Mouse (Mus musculus) skeletal muscle tissue, adult 2 months (tissue): Measurements from ENCODE around the gene Cyb561d1.
"Not testable (repeated sequence)": the region's sequence is repeated elsewhere in the genome, so short reads cannot be mapped to it uniquely, and the experiment has no call there.

Source experiments
- DNase-seq: peaks from one replicate; pipeline ENCODE4 v3.0.0-alpha.2; 2012; ENCODE audit warnings: low read depth, low spot score

Cyb561d1 gene

DNA sequence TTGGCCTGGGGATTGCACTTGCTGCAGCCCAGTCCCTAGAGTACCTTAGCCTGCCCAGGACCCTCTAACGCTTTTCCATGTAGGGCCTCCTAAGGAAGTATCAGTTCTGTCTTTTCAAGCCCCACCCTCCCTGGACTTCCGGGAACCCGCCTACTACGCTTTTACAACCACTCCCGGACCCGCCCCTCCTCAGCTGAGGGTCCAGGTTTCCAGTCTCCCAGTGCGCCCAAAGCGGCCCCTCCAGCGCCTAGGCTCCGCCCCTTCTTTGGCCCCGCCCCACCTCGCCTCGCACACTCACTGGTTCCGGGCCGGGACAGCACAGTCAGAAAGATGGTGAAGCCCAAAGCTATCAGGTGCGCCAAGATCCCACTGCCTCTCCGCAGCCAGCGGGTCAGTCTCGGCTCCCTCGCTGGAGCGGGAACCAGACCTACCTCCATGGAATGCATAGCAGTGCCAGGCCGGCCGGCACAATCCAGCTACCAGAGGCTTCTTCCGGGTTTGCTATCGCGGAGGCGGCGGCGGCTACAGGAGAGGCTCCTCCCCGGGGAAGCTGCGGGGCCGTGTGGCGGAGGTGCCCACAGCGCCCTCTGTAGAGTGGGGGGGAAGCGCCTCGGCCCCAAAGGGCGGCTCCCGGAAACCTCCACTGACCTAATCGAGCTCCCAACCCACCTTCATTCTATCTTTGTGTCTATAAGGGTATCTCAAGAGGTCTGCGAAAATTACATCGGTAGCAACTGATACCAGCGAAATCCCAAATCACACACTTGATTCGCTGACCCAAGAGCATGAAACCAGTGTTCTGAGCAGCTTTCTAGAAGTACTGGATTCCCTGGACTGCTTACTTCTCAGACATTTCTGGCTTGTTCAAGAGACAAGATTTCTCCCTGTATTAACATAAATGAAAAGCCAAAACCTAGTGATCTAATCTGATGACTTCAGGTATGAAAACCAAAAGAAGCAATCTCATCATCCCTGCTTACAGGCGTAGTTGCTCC, at the start of gene Cyb561d1:
Gene Cyb561d1 (minus strand): TSS at position 884 of the 995 bp plus-strand sequence.
- DNase-seq, result peak; percentile 84

DNA sequence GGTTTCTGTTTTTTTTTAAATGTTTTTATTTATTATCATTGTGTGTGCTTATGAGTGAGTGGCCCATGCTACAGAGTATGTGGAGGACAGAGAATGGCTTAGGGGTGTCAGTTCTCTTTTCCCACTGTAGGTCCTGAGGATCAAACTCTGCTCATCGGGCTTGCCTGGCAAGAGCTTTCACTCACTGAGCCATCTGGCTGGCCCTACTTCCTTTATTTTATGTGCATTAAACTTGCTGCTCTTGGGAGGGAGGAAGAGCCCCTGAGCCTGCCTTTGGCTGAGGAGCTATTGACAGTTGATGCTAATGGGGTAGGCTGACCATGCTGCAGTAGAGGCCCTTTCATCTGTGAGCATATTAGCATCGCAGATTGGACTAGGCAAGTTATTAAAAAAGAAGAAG, 45.8 kb upstream of the Cyb561d1 start:
- no peak for DNase-seq

DNA sequence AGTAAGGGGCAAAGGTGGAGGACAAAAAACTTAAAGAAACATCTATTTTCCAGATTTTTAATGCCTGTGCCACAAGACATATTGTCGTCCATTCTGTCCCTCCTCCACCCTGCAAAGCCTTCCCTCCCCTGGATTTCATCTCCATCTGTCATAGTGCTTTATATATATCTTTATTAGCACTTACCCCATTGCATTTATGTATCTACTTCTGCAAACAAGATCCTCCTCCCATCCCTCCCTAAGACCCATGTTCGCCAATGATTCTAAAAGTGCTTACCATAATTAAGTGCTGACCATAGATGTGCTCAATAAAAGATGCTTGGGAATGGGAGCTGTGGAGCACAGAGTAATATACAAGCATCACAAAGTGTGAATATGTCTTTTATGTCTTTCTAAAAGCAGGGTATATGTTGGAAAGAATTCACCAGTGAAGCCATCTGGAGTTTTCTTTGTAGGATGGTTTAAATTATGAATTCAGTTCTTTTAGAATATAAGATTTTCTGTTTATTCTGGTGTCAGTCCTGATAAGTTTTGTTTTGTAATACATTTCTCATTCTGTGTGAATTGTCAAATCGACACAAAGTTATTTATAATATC, 40.3 kb upstream of the Cyb561d1 start:
- DNase-seq, result no peak

GRCm38 (mm10) chr3:108237474-108238102, 36.6 kb upstream of the Cyb561d1 start:
- not testable (repeated sequence) for DNase-seq

DNA sequence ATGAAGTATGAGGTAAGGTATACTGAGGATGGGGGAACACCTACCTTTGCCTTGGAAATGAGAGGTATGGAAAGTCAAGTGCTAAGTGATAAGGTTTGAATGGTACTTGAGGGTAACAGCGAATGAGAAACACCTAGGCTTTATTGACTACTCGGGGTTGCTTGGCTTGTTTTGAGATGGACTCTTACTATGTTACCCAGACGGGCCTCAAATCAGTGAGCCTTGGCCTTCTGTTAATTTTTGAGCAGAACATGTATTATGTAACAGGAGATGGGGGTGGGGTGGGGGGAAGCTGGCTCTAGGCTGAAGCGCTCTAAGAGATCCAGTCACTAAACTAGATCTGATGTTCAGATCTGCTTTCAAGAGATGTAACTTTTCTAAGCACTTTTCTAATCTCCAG, 30.6 kb upstream of the Cyb561d1 start:
- DNase-seq, result no peak

- no peak for DNase-seq
Measured at GRCm38 (mm10) chr3:108227521-108227920, 26.5 kb upstream of the Cyb561d1 start.

DNA sequence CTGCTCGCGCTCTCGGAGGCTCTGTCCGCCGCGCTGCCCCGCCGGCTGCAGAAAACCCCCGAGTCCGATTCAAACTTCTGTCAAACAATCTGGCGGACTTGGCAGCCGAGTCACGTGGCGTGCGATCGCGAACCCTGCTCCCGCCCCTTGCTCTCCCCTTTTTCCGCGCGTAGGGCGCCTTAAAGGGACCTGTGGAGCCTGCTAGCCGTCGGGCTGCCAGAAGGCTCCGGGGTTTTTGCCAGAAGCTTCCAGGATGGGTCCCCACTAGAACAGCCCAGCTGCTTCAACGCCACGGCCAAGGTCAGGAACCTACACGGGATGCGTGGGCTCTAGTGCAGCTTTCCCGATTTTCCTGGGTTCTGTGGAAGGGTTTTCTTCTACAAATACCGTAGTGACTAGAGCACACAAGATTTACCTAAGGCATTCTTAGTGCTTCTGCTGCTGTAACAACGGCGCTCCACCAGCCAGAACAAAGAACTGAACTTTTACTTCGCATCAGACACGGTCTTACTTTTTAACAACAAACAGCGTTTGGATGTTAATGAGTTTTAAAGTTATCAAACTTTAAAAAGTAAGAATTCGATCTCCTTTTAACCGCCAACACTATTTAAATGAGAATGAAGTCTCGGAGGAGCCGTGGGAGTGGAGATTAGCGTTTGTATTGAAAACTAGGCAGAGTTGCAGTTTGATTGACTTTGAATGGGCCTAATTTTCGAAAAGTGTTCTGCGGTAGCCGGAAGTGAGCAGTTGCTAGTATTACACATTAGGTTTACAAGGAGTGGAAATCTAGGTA, 25.7 kb upstream of the Cyb561d1 start, which contains the start of gene Sypl2:
Gene Sypl2 (minus strand): TSS at position 91 of the 793 bp plus-strand sequence.
- DNase-seq, result peak; percentile 90

DNA sequence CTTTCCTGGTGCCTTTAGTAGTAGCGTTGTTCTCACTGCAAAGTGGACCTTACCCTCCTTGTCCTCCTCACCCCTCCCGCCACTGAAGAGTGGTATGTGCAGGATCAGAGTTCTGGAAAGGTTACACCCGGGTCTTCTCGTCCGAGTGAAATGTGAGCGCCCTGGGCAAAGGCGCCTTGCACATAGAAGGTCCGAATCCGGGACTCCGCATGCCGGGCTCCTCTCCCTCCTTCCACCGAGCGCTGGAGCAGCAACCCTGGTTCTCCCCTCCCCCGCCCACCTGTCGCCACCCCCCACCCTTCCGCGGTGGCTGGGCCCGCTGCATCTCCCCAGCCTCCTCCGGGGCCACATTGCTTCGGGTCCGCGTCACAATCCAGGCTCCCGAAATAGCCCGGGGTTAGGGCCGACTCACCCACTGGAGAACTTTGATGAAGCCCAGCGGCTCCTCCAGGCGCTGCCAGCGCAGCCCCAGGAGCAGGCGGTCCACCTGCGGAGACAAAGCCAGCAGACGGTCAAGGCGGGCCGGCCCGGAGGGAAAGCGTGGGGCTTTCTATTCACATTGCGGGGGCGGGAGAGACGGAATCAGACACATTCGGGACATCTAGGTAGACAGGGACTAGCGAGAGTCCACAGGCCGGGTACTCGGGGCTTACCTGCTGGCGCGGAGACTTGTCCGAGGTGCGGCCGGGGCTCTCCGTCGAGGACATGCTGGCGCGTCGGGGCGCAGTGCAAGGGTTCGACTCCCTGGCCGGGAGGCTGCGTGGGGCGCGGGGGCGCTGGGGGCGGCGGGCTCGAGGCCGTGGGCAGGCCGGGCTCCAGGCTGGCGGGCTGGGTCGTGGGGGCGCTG, 24.9 kb upstream of the Cyb561d1 start:
- DNase-seq, result peak; percentile 93

DNA sequence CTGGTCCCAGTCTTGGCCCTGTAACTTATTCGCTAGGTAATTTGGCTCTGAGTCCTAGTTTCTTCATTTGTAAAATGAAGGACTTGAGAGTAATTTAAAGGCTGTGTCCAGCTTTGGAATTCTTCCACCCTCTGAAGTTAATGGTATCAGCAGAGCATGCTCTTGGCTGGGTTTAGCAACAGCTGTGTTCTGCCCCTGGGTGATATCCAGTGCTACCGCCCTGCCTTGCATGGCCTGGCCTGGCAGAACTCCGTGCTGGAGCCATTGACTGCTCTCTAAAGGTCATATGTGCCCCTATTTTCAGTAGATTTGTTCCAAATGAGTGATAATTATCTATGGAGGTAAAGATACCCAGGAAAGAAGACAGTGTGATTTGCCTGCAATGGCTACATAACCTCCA, 19.6 kb upstream of the Cyb561d1 start:
- peak; percentile 76 for DNase-seq

DNA sequence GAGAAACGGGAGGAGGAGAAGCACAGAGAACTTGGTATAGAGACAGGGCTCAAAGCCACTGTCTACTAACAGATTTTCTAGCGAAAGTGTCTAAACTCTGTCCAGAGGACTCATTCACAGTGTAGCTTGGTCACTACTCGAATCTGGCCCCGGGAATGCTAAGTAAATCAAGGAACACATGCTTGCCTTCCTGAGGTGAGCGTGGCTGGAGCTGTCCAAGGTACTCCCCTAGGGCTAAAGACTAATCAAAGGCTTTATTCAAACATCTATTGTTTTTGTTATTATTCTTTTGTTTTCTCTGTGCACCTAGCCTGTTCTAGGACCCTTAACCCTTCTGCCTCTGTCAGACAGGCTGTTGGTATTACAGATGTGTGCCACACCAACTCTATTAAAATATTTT, 13.7 kb upstream of the Cyb561d1 start:
- DNase-seq, result no peak

DNA sequence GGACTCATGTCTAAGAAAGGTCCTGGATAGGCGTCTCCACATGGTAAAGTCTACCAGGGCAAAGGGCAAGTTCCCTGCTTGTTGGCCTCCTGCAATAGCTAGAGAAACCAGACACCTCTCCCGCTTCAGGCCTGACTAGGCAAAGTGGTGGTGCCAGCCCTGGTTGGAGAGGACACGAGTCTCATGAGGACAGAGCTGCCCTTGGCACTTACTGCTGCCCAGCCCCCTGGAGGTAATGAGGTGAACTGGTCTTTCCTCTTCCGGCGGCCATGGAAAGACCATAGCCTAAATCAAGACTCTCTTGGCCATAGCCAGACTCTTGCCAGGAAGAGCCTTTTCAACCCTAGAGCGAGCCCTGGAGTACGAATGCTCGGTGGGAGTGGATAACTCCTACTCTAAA, 11.4 kb upstream of the Cyb561d1 start:
- DNase-seq, result peak; percentile 94

- no peak for DNase-seq
Measured at GRCm38 (mm10) chr3:108211845-108212244, 10.8 kb upstream of the Cyb561d1 start.

GRCm38 (mm10) chr3:108210771-108211139, 9.7 kb upstream of the Cyb561d1 start, which contains the start of gene Atxn7l2:
Gene Atxn7l2 (minus strand): TSS chr3:108210934.
- DNase-seq, result peak; percentile 82

- peak; percentile 98 for DNase-seq
Measured at GRCm38 (mm10) chr3:108209946-108210770, 9.1 kb upstream of the Cyb561d1 start.

DNA sequence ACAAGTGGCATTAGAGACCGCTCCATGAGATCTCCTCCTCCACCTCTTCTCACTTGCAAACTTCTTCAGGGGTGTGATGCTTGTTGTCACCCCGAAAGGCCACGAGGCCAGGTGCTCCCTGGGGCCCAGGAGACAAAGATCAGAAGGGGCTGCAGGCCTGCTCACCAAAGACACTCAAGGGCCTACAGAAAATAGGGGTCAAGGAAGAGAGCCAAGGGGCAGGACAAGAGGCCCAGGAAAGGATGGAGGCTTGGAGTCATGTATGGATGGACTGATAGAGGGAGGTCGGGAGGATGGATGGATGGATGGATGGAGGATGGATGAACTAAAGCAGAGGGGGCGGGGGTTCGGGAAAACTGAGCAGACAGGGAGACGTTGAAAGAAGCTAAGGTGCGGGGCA, 8.5 kb upstream of the Cyb561d1 start:
- DNase-seq, result no peak

DNA sequence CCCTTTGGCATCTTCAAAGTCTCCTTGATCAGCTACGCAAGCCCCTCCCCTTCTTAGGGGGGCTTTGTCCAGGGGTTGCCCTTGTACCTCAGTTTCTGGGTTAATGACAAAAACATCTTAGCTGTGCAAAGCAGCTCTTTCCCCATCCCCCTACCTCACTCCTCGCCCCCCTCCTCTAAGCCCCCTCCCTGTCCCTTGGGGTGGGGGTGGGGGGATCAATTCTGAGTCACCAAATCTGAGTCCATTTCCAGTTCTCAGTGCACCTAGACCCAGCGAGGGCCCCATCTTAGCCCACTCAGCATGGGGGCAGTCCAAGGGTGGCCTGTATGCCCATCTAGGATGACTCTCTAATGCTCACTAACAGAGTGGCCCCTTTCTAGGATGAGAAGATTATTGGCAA, 8.0 kb upstream of the Cyb561d1 start:
- no peak for DNase-seq

GRCm38 (mm10) chr3:108206731-108207375, 5.8 kb upstream of the Cyb561d1 start:
- no peak for DNase-seq

DNA sequence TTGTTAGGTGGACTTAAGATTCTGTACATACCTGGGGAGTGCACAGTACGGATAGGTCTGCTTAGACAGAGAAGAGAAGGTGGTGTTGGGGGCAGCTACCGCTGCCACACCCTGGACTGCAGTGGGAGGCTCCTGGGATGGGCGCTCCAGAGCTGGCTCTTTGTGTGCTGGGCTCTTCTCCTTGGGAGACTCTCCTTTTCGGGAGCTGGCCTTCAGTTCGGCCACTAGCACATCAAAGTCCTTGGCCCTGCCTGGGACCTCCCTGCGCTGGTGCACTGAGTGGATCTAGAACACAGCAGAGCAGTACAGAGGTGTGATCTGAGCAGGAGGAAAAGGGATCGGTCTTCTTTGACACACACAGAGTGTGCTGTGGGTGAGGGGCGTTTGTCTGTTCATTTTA, 4.6 kb upstream of the Cyb561d1 start:
- DNase-seq, result no peak

- DNase-seq, result no peak
Measured at GRCm38 (mm10) chr3:108204470-108204869, 3.5 kb upstream of the Cyb561d1 start.
